Mouse (Mus musculus): Measurements from ENCODE around the gene Eif2b4.

Eif2b4 gene

GRCm38 (mm10) chr5:31199893-31200292, 6.7 kb upstream of the Eif2b4 start:
- peak; percentile 22 for DNase-seq (ENCODE audit: low read depth, low spot score)

GRCm38 (mm10) chr5:31199321-31199892, 6.2 kb upstream of the Eif2b4 start:
- no peak for DNase-seq (ENCODE audit: low read depth, low spot score)

- no peak for DNase-seq (ENCODE audit: low read depth, low spot score)
Observed at GRCm38 (mm10) chr5:31198616-31199320, 5.5 kb upstream of the Eif2b4 start.

- no peak for DNase-seq (ENCODE audit: low read depth, low spot score)
Observed at GRCm38 (mm10) chr5:31198170-31198569, 4.9 kb upstream of the Eif2b4 start.

- DNase-seq (ENCODE audit: low read depth, low spot score), result no peak
Observed at GRCm38 (mm10) chr5:31197072-31197471, 3.8 kb upstream of the Eif2b4 start.

- DNase-seq (ENCODE audit: low read depth, low spot score), result no peak
Observed at GRCm38 (mm10) chr5:31196207-31196606, 3.0 kb upstream of the Eif2b4 start.

GRCm38 (mm10) chr5:31195671-31196070, 2.4 kb upstream of the Eif2b4 start:
- DNase-seq (ENCODE audit: low read depth, low spot score), result no peak

- DNase-seq (ENCODE audit: low read depth, low spot score), result no peak
Observed at GRCm38 (mm10) chr5:31194486-31195485, 1.6 kb upstream of the Eif2b4 start.

- DNase-seq (ENCODE audit: low read depth, low spot score), result peak; percentile 21
Observed at GRCm38 (mm10) chr5:31193631-31194281, 526 bp upstream of the Eif2b4 start.

GRCm38 (mm10) chr5:31192045-31192938, 938 bp downstream of the Eif2b4 start:
- DNase-seq (ENCODE audit: low read depth, low spot score), result no peak

- DNase-seq (ENCODE audit: low read depth, low spot score), result no peak
Observed at GRCm38 (mm10) chr5:31190201-31190600, 3.0 kb downstream of the Eif2b4 start.

GRCm38 (mm10) chr5:31188223-31188840, 4.9 kb downstream of the Eif2b4 start:
- peak; percentile 62 for DNase-seq (ENCODE audit: low read depth, low spot score)

- no peak for DNase-seq (ENCODE audit: low read depth, low spot score)
Observed at GRCm38 (mm10) chr5:31183678-31184077, 9.6 kb downstream of the Eif2b4 start.

GRCm38 (mm10) chr5:31181183-31181770, 12.0 kb downstream of the Eif2b4 start:
- DNase-seq (ENCODE audit: low read depth, low spot score), result no peak

GRCm38 (mm10) chr5:31179766-31180630, 13.2 kb downstream of the Eif2b4 start, which contains the start of the genes Gm29609 and Gtf3c2:
Gene Gm29609 (minus strand): TSS chr5:31179911.
Gene Gtf3c2 (minus strand): TSS chr5:31180144.
- peak; percentile 98 for DNase-seq (ENCODE audit: low read depth, low spot score)

- no peak for DNase-seq (ENCODE audit: low read depth, low spot score)
Observed at GRCm38 (mm10) chr5:31179301-31179765, 13.9 kb downstream of the Eif2b4 start.

- no peak for DNase-seq (ENCODE audit: low read depth, low spot score)
Observed at GRCm38 (mm10) chr5:31168630-31169029, 24.6 kb downstream of the Eif2b4 start.

GRCm38 (mm10) chr5:31164878-31165277, 28.4 kb downstream of the Eif2b4 start:
- DNase-seq (ENCODE audit: low read depth, low spot score), result no peak

- DNase-seq (ENCODE audit: low read depth, low spot score), result no peak
Observed at GRCm38 (mm10) chr5:31162462-31162861, 30.8 kb downstream of the Eif2b4 start.

All from CD4-positive, CD25-positive, alpha-beta regulatory T cell, adult 2 months (primary cell).